In genomic region chr2:35662001-35662491, GRCm38 (mm10) we compare ENCODE assay signal across 1 mouse cellular context.
A peak's percentile ranks its signal among the peaks of the same experiment; 100 is the strongest.
TF ChIP-seq lines count a peak whose summit lies in the region.

No protein-coding gene starts in this region.

TF ChIP-seq in CH12.LX, 34 proteins besides CTCF, POLR2A, EP300 and RAD21 (continued from another document):
- TF ChIP-seq ZC3H11A (IDR thresholded peaks at IDR 0.05; ENCODE audit: low read depth, low read length), result no peak
- TF ChIP-seq E2F4 (IDR thresholded peaks at IDR 0.05; ENCODE audit: insufficient replicate concordance, low read depth, low read length), result no peak
- no peak for TF ChIP-seq CHD2 (IDR thresholded peaks at IDR 0.05; ENCODE audit: low read length)
- TF ChIP-seq MXI1 (IDR thresholded peaks at IDR 0.05; ENCODE audit: low read depth, low read length), result peak; percentile 67; the same call in 1 of the 2 replicates
- no peak for TF ChIP-seq ETS1 (conservative IDR thresholded peaks at IDR 0.05; ENCODE audit: low read depth, low read length)
- no peak for TF ChIP-seq ZMIZ1 (IDR thresholded peaks at IDR 0.05; ENCODE audit: low read depth, low read length)
- TF ChIP-seq USF2 (conservative IDR thresholded peaks at IDR 0.05; ENCODE audit: low read depth, low read length), result no peak
- no peak for TF ChIP-seq ZNF384 (IDR thresholded peaks at IDR 0.05; ENCODE audit: low read depth, low read length)
- no peak for TF ChIP-seq NELFE (IDR thresholded peaks at IDR 0.05; ENCODE audit: low read depth, low read length)
- TF ChIP-seq ELF1 (IDR thresholded peaks at IDR 0.05; ENCODE audit: low read depth, low read length), result no peak; the same call in 1 of the 2 replicates
- TF ChIP-seq JUN (IDR thresholded peaks at IDR 0.05; ENCODE audit: insufficient read depth, low read depth, low read length), result no peak
- TF ChIP-seq SIN3A (IDR thresholded peaks at IDR 0.05; ENCODE audit: low read length), result no peak
TF ChIP-seq in CH12.LX: peak in this region for 5.
